Mouse (Mus musculus): Measurements from ENCODE around the gene Ppp1r1a. TPM values are rescaled to one million over a fixed set of nuclear protein-coding genes. Genes with fewer than 3 reads are reported as not detected.

The Ppp1r1a gene
- polyA plus RNA-seq (2012; fragmentation: generic; extraction: Trizol) = not detected

GRCm38 (mm10) chr15:103537822-103538213 is at the start of gene Ppp1r1a:
Ppp1r1a (minus strand) TSS chr15:103538003.

DNA sequence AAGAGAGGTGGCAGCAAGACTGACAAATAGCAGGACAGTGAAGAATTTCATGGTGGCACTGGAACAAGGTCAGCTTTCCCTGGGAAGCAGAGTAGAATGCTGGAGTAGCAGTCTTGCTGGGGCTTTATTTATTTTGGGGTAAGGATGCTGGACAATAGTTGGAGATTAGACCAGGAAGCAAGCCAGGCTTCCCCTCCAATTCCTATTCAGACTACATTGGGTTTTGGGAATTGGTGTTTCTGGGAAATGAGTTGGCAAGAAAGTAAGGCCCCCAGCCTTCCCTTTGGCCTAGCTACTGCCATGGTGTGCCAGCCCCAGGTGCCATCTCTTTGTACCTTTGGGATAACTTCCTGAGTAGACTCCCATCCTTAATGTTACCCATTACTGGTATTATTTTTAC is 27.2 kb upstream of the Ppp1r1a start, which contains the start of gene Glycam1:
TSS of gene Glycam1 (minus strand) at position 101 of the 400 bp plus-strand sequence.

DNA sequence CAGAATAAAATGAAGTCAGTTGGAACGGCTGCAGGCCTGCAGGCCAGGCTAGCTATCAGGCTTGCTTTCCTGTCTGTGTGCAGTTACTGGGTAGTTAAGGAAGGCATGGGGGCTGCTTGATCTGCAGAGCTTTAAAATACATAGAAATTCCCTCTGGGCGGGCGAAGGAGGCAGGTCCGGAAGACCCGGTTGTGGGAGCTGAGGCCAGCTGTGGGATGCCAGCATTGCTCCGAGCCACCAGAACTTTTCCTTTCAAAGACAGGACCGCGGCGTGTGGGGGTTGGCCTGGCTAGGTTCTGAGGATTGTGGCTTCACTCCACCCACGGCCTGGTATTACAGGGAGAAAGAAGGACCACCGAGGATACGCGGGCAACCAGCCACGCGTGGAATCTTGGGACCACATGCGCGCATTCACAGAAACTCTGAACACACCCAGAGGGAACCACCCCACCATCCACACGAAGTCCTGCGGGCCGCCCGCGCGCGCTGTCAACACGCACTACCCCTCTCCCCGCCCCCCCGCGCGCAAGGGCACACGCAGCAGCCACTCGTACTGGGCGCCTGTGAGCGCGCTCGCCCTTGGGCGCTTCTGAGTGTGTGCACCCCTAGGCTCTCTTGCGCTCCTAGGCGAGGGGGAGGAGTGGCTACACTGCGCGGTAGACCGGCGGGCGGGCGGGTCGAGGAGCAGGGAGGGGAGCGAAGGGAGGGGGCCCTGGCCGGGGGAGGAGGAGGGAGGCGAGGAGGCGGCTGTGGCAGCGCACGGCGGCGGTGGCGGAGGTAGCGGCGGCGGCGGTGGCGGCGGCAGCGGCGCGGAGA is 35.2 kb downstream of the Ppp1r1a start, which contains the start of gene Pde1b:
TSS of gene Pde1b (plus strand) at position 600 of the 816 bp plus-strand sequence.

Other genes with a start within 250 kb of the Ppp1r1a start
- gene Gpr84, start 227.4 kb downstream of the Ppp1r1a start, polyA plus RNA-seq (2012; fragmentation: generic; extraction: Trizol) = under 1 TPM; 0.09 to 0.45 TPM
- gene Zfp385a, start 197.9 kb downstream of the Ppp1r1a start, polyA plus RNA-seq (2012; fragmentation: generic; extraction: Trizol) = 100 to 1,000 TPM in 1 of 2 experiments, 10 to 100 TPM in 1; 76.8 to 115 TPM
- gene Itga5, start 171.2 kb downstream of the Ppp1r1a start, polyA plus RNA-seq (2012; fragmentation: generic; extraction: Trizol) = 10 to 100 TPM; 53.6 to 91.1 TPM
- gene Gtsf1, start 107.5 kb downstream of the Ppp1r1a start, polyA plus RNA-seq (2012; fragmentation: generic; extraction: Trizol) = under 1 TPM in 1 of 2 experiments, not detected in 1; 0.16 TPM
- not detected for gene Gtsf2, start 89.5 kb downstream of the Ppp1r1a start, polyA plus RNA-seq (2012; fragmentation: generic; extraction: Trizol)
- under 1 TPM; 0.02 to 0.11 TPM for gene Nckap1l, start 84.2 kb downstream of the Ppp1r1a start, polyA plus RNA-seq (2012; fragmentation: generic; extraction: Trizol)
- gene Pde1b, start 35.0 kb downstream of the Ppp1r1a start, polyA plus RNA-seq (2012; fragmentation: generic; extraction: Trizol) = 1 to 10 TPM in 1 of 2 experiments, under 1 TPM in 1; 0.55 to 1.1 TPM
- gene Glycam1, start 27.1 kb upstream of the Ppp1r1a start, polyA plus RNA-seq (2012; fragmentation: generic; extraction: Trizol) = not detected
- not detected for gene Mucl1, start 217.5 kb upstream of the Ppp1r1a start, polyA plus RNA-seq (2012; fragmentation: generic; extraction: Trizol)